Mouse (Mus musculus) testis, adult 2 months (tissue): ENCODE measurements around the gene Fam155a.

ENCODE experiments used
- CTCF ChIP-seq: fragments of 200-500 bp; IDR thresholded peaks from 2 replicates; pipeline ENCODE4 v1.5.1; 2012; ENCODE audit warnings: low read depth, mild to moderate bottlenecking, inconsistent platforms, low read length, moderate library complexity; ENCODE audit not compliant: control insufficient read depth, insufficient read depth, insufficient replicate concordance
- POLR2A ChIP-seq: fragments of 200-500 bp; IDR thresholded peaks from 2 replicates; pipeline ENCODE4 v1.6.1; 2012; ENCODE audit warnings: low read depth, mild to moderate bottlenecking, inconsistent platforms, low read length, moderate library complexity; ENCODE audit not compliant: control insufficient read depth

DNA sequence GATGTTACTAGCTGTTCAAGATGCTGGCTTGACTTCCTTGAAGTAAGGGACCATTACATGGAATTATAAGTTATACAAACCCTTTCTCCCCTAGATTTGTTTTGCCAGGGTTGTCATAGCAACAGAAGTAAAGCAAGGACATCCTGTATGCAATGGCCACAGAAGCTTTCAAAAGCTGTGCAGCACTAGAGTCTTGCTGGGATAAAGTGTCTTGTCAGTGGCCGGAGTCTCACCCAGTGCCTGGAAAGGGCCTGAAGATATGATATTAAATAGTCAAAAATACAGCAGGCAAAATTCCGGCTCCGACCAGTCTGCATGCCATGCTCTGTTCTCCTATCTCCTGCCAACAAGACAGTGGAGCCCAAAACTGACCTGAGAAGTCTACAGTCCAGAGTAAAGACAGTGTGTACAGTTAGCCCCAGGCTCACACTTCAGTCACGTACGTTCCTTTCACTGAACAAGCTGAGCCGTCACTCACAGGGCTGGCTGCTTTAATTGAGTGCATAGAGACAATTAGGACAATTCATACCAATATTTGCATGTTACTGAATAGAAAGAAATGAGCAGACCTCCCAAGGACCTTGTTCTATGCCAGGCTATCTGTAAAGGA lies 467.3 kb downstream of the Fam155a start:
- no peak for TF ChIP-seq CTCF
- TF ChIP-seq POLR2A: no peak
